Mouse (Mus musculus) intestine, embryonic 15.5 days (tissue): ENCODE data around the gene Anks1b. TPM values are rescaled to one million over a fixed set of nuclear protein-coding genes. Genes with fewer than 3 reads are reported as not detected.
"Not testable (repeated sequence)": the region's sequence is repeated elsewhere in the genome, so short reads cannot be mapped to it uniquely, and the experiment has no call there.

ENCODE experiments used
- ATAC-seq: fragments of 200-750 bp; cut with Nextera tagmentation; 2 replicates; pipeline ENCODE4 v1.8.0; 2017; ENCODE audit warnings: moderate TSS enrichment, moderate library complexity
- H3K27ac ChIP-seq: fragments of 300-500 bp; sonication (generic); 2 replicates; pipeline ENCODE4 v1.5.1; 2015; ENCODE audit warnings: mild to moderate bottlenecking, inconsistent platforms
- H3K27me3 ChIP-seq: fragments of 300-500 bp; sonication (generic); replicated peaks from 2 replicates; pipeline ENCODE4 v1.6.1; 2015; ENCODE audit warnings: inconsistent platforms
- H3K36me3 ChIP-seq: fragments of 300-500 bp; sonication (generic); 2 replicates; pipeline ENCODE4 v1.6.1; 2015; ENCODE audit warnings: inconsistent platforms
- H3K4me1 ChIP-seq: fragments of 300-500 bp; sonication (generic); replicated peaks from 2 replicates; pipeline ENCODE4 v1.6.1; 2015; ENCODE audit warnings: inconsistent platforms
- H3K4me2 ChIP-seq: fragments of 300-500 bp; sonication (generic); replicated peaks from 2 replicates; pipeline ENCODE4 v1.6.1; 2015; ENCODE audit warnings: mild to moderate bottlenecking, inconsistent platforms
- H3K4me3 ChIP-seq: fragments of 300-500 bp; sonication (generic); replicated peaks from 2 replicates; pipeline ENCODE4 v1.5.1; 2015; ENCODE audit warnings: inconsistent platforms
- H3K9ac ChIP-seq: fragments of 300-500 bp; sonication (generic); 2 replicates; pipeline ENCODE4 v1.6.1; 2015; ENCODE audit warnings: inconsistent platforms
- H3K9me3 ChIP-seq: fragments of 300-500 bp; sonication (generic); 2 replicates; pipeline ENCODE4 v1.6.1; 2016; ENCODE audit warnings: inconsistent platforms
- WGBS: fragments of 180-500 bp; shearing (Covaris S2); methylation state at CpG from one replicate; pipeline ENCODE4 v1.1.7; 2015; 5-methylcytosine and 5-hydroxymethylcytosine counted together
- polyA plus RNA-seq: library from polyadenylated mRNA; unstranded; fragments of >200 nt; fragmentation: Nextera tagmentation; extraction: Ambion mirVana; gene quantifications from 2 replicates; pipeline ENCODE4 v1.2.1, GENCODE M21; 2015

The Anks1b gene
- polyA plus RNA-seq, 1 experiment from 2014 or later: 0.85 TPM

- Histone ChIP-seq H3K4me2 (no peak overlapping the region), H3K9me3 (no peaks in the 10 kb centered on the region), H3K4me3 (no peak overlapping the region), H3K27me3 (no peaks in the 10 kb centered on the region), H3K36me3 (no peaks in the 10 kb centered on the region), H3K27ac (no peak overlapping the region), H3K4me1 (no peaks in the 10 kb centered on the region), H3K9ac (no peak overlapping the region)
- 95% methylated on average over 3 of the region's 3 CpGs for WGBS
- no peak for ATAC-seq
Measured at GRCm38 (mm10) chr10:90613051-90613450, 739.7 kb downstream of the Anks1b start.

GRCm38 (mm10) chr10:90615196-90615595, 741.9 kb downstream of the Anks1b start:
- Histone ChIP-seq H3K27me3 (no peaks in the 10 kb centered on the region), H3K27ac (no peak overlapping the region), H3K4me1 (no peaks in the 10 kb centered on the region), H3K9me3 (no peaks in the 10 kb centered on the region), H3K9ac (no peak overlapping the region), H3K36me3 (no peaks in the 10 kb centered on the region), H3K4me3 (no peak overlapping the region), H3K4me2 (no peak overlapping the region)
- 77% methylated on average over 2 of the region's 2 CpGs for WGBS
- ATAC-seq: no peak

DNA sequence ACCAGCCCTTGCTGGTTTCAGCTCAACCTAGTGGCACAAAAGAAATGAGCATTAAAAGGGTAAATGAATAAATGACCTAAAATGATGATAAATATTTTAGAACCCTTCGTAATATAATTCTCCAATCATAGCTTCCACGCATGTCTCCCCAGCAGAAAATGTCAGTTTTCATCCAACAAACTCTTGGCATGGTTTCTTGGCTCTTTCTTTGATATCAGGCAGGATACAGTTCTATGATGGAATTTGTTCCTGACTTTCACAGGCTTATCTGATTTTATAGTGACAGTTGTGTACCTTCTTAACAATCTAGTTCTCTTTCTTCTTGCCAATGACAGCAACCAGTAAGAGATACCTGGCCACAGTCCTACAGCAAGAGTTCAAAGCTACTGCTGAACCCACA, 743.3 kb downstream of the Anks1b start:
- Histone ChIP-seq H3K4me1 (no peaks in the 10 kb centered on the region), H3K36me3 (no peaks in the 10 kb centered on the region), H3K4me2 (no peak overlapping the region), H3K9ac (no peak overlapping the region), H3K4me3 (no peak overlapping the region), H3K27ac (no peak overlapping the region), H3K27me3 (no peaks in the 10 kb centered on the region), H3K9me3 (no peaks in the 10 kb centered on the region)
- no peak for ATAC-seq
- WGBS: 75% methylated on average over 2 of the region's 2 CpGs

DNA sequence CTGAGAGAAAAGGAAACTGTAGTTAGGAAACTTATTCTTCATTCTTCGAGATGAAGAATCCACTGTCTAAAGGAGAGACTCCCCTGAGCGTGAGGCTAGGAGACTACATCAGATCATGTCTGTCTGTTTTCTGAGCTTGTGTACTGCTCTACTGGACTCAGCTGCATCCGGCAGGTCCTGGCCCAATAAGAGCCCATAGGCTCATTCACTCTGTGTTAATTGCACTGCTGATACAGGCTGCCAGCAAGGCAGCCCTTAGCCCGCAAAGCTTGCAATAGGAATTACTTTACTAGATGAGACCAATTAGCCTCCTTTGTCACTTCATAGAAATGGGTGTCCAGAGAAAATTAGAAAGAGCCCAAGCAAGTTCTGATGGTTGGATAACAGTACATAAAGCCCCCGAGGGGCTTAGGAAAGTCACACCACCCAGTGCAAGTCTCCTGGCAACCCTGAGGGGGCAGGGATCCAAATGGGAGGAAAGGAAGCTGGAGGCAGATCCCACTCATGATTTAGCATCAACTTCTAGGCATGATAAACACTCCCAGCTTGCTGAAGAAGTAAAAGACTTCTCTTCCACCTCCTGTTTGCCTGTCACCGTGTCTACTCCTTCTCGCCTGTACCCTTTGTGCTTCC, 744.5 kb downstream of the Anks1b start:
- Histone ChIP-seq H3K4me2 (no peak overlapping the region), H3K9me3 (no peaks in the 10 kb centered on the region), H3K27ac (no peak overlapping the region), H3K27me3 (no peaks in the 10 kb centered on the region), H3K9ac (no peak overlapping the region), H3K36me3 (no peaks in the 10 kb centered on the region), H3K4me3 (no peak overlapping the region), H3K4me1 (no peaks in the 10 kb centered on the region)
- 70% methylated on average over 7 of the region's 7 CpGs for WGBS
- no peak for ATAC-seq

- no peak overlapping the region for H3K4me3 ChIP-seq
- 77% methylated on average over 5 of the region's 5 CpGs for WGBS
- H3K36me3 ChIP-seq: no peaks in the 10 kb centered on the region
- no peaks in the 10 kb centered on the region for H3K4me1 ChIP-seq
- no peaks in the 10 kb centered on the region for H3K9me3 ChIP-seq
- no peak overlapping the region for H3K4me2 ChIP-seq
- ATAC-seq: no peak
- H3K27me3 ChIP-seq: no peaks in the 10 kb centered on the region
- H3K27ac ChIP-seq: no peak overlapping the region
- H3K9ac ChIP-seq: no peak overlapping the region
Measured at GRCm38 (mm10) chr10:90627532-90627931, 754.2 kb downstream of the Anks1b start.

GRCm38 (mm10) chr10:90630099-90630698, 756.9 kb downstream of the Anks1b start:
- ATAC-seq: no peak
- no peak overlapping the region for H3K4me3 ChIP-seq
- H3K27ac ChIP-seq: no peak overlapping the region
- WGBS: 74% methylated on average over 7 of the region's 7 CpGs
- H3K36me3 ChIP-seq: no peaks in the 10 kb centered on the region
- H3K4me1 ChIP-seq: no peaks in the 10 kb centered on the region
- no peaks in the 10 kb centered on the region for H3K9me3 ChIP-seq
- H3K9ac ChIP-seq: no peak overlapping the region
- H3K27me3 ChIP-seq: no peaks in the 10 kb centered on the region
- no peak overlapping the region for H3K4me2 ChIP-seq

GRCm38 (mm10) chr10:90630794-90631193, 757.5 kb downstream of the Anks1b start:
- ATAC-seq: not testable (repeated sequence)
- 76% methylated on average over 3 of the region's 3 CpGs for WGBS

GRCm38 (mm10) chr10:90637352-90637751, 764.0 kb downstream of the Anks1b start:
- no peaks in the 10 kb centered on the region for H3K9me3 ChIP-seq
- H3K27me3 ChIP-seq: no peaks in the 10 kb centered on the region
- no peak overlapping the region for H3K4me2 ChIP-seq
- ATAC-seq: no peak
- H3K27ac ChIP-seq: no peak overlapping the region
- H3K4me1 ChIP-seq: no peaks in the 10 kb centered on the region
- no peak overlapping the region for H3K9ac ChIP-seq
- no peak overlapping the region for H3K4me3 ChIP-seq
- WGBS: 76% methylated on average over 4 of the region's 4 CpGs
- H3K36me3 ChIP-seq: no peaks in the 10 kb centered on the region

More at GRCm38 (mm10) chr10:90630794-90631193, 757.5 kb downstream of the Anks1b start:
- H3K4me2 ChIP-seq, H3K9me3 ChIP-seq, H3K27ac ChIP-seq, H3K4me3 ChIP-seq, H3K4me1 ChIP-seq, H3K36me3 ChIP-seq, H3K9ac ChIP-seq, H3K27me3 ChIP-seq: not testable (repeated sequence)

DNA sequence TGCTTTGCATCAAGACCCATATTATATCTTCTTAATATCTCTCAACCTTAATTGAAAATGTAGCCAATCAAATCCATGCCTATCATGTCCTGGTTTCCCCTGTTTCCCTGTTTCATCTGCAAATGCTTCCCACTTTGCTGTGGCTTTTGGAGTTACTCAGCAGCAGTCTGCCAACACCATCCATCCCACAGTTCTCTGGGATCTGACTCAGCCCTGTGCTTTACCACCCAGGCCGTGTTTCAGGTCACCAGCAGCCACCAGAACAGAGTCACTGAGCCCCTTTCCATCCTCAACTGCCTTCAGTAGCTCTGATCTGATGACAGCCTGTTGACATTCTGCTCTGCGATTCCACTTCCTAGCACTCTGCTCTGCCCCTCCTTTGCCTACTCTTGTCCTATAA, 776.4 kb downstream of the Anks1b start:
- H3K27me3 ChIP-seq: no peaks in the 10 kb centered on the region
- no peak for ATAC-seq
- 74% methylated on average over 2 of the region's 2 CpGs for WGBS
- H3K4me2 ChIP-seq: no peak overlapping the region
- H3K9me3 ChIP-seq: no peaks in the 10 kb centered on the region
- H3K9ac ChIP-seq: no peak overlapping the region
- no peaks in the 10 kb centered on the region for H3K36me3 ChIP-seq
- H3K4me3 ChIP-seq: no peak overlapping the region
- H3K4me1 ChIP-seq: no peaks in the 10 kb centered on the region
- no peak overlapping the region for H3K27ac ChIP-seq

DNA sequence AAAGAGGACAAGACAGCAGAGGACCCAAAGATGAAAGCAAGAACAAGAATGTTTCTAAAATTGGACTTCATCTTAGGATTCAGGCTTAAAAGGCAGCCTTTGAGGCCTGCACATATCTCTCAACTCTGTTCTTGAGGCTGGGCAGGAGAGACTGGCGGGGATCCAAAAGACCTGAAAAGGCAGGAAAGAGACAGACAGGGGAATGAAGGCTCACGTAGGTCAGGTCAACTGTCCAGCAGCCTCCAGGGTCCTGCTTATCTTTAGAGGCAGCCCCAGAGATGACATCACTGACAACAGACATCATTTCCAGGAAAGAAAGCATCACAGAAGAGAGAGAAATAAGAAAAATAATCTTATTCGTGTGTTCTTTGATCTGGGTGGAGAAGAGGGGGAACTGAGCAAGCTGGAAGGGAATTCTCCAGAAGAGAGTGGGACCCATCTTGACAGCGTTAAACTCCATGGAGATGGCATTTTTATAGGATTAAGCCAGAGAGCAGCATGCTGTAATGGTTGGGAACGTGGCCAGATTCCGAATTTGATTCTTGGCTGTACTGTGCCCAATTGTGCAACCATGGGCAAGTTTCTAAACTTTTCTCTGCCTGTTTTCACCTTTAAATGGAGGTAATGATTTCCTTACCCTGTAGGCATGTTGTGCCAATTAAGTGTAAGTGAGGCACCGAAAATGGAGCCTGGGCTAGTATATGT, 784.3 kb downstream of the Anks1b start:
- ATAC-seq: no peak
- no peaks in the 10 kb centered on the region for H3K9me3 ChIP-seq
- no peak overlapping the region for H3K27ac ChIP-seq
- no peak overlapping the region for H3K4me2 ChIP-seq
- no peaks in the 10 kb centered on the region for H3K36me3 ChIP-seq
- H3K4me1 ChIP-seq: no peaks in the 10 kb centered on the region
- H3K4me3 ChIP-seq: no peak overlapping the region
- no peaks in the 10 kb centered on the region for H3K27me3 ChIP-seq
- WGBS: 68% methylated on average over 7 of the region's 7 CpGs
- H3K9ac ChIP-seq: no peak overlapping the region

DNA sequence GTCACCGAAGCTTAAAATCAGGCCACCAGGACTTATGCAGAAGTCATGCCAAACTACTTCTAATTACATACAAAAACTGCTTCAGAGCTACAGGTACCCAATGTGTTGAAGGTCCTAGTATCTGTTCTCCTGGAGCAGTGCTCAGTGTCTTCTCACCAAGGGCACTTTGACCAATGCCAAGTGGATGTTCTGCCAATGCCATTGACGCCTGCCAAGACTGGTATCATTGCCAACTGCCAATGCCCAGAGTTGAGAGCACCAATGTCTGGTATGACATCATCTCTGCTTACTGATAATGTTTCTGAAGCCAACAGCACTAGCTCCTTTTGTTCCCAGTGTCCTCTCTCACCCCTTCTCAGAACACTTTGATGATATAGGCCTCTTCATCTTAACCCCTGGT, 793.4 kb downstream of the Anks1b start:
- Histone ChIP-seq H3K9ac (no peak overlapping the region), H3K4me3 (no peak overlapping the region), H3K4me1 (no peaks in the 10 kb centered on the region), H3K9me3 (no peaks in the 10 kb centered on the region), H3K36me3 (no peaks in the 10 kb centered on the region), H3K4me2 (no peak overlapping the region), H3K27me3 (no peaks in the 10 kb centered on the region), H3K27ac (no peak overlapping the region)
- no peak for ATAC-seq
- 85% methylated on average over 2 of the region's 2 CpGs for WGBS

GRCm38 (mm10) chr10:90670291-90670690, 797.0 kb downstream of the Anks1b start:
- no peaks in the 10 kb centered on the region for H3K36me3 ChIP-seq
- no peaks in the 10 kb centered on the region for H3K4me1 ChIP-seq
- no peaks in the 10 kb centered on the region for H3K27me3 ChIP-seq
- H3K4me2 ChIP-seq: no peak overlapping the region
- H3K27ac ChIP-seq: no peak overlapping the region
- H3K4me3 ChIP-seq: no peak overlapping the region
- H3K9ac ChIP-seq: no peak overlapping the region
- H3K9me3 ChIP-seq: no peaks in the 10 kb centered on the region
- 90% methylated on average over 3 of the region's 3 CpGs for WGBS
- ATAC-seq: no peak

DNA sequence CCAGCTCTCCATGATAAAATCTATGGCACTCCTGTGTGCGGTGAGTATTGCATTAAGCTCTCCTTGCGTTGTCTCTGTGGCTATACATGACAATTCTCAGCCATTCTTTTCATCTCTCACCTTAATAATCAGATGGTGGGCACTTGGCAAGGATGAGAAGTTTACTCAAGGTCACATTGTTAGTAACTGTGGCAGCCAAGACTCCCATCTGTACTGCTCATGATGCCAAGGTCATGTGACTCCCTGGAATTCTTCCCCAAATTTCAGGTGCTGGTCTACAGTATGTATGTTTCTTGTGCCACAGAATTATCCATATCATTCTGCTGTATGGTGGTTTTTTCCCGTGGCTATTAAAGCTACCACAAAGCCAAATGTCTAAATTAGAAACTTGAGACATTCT, 798.8 kb downstream of the Anks1b start:
- Histone ChIP-seq H3K27ac (no peak overlapping the region), H3K27me3 (no peaks in the 10 kb centered on the region), H3K9me3 (no peaks in the 10 kb centered on the region), H3K36me3 (no peaks in the 10 kb centered on the region), H3K4me2 (no peak overlapping the region), H3K4me3 (no peak overlapping the region), H3K9ac (no peak overlapping the region), H3K4me1 (no peaks in the 10 kb centered on the region)
- no peak for ATAC-seq
- 79% methylated on average over 3 of the region's 3 CpGs for WGBS
